Mouse (Mus musculus): ENCODE results near the gene Chst11. TPM values are rescaled to one million over a fixed set of nuclear protein-coding genes. Genes with fewer than 3 reads are reported as not detected.

Chst11 gene
- polyA plus RNA-seq, 1 experiment, result 5.2 TPM

DNA sequence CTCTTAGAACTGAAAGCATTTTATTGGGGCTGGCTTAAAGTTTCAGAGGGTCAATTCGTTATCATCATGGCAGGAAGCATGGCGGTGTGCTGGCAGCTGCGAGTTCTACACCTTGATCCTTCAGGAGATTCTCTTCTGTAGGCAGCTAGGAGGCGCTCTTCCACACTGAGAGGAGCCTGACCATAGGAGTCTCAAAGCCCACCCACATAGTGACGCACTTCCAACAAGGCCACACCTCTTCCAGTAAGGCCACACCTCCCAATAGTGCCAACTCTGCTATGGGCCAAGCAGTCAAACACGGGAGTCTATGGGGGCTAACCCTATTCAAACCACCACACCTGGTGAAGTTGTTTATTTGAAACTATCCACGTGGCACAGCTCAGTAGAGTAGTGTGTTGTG is 24.0 kb upstream of the Chst11 start:
- Histone ChIP-seq H3K9me3 (replicated peaks; ENCODE audit: control insufficient read depth, insufficient read depth, low read length, poor library complexity, severe bottlenecking) (no peaks in the 10 kb centered on the region), H3K9ac (ENCODE audit: low read depth, poor library complexity, severe bottlenecking) (no peak overlapping the region), H3K27me3 (ENCODE audit: control insufficient read depth, insufficient read depth, low read length, poor library complexity, severe bottlenecking) (no peaks in the 10 kb centered on the region), H3K36me3 (ENCODE audit: control insufficient read depth, insufficient read depth, low read length, poor library complexity, severe bottlenecking) (no peaks in the 10 kb centered on the region), H3K4me1 (ENCODE audit: control insufficient read depth, insufficient read depth, low read length) (no peaks in the 10 kb centered on the region), H3K4me3 (ENCODE audit: low read depth, low read length) (no peak overlapping the region), H3K27ac (ENCODE audit: insufficient read depth, low read length) (no peak overlapping the region)
- TF ChIP-seq POLR2A (IDR thresholded peaks at IDR 0.05; ENCODE audit: insufficient read depth, low read length) (no peak), EP300 (IDR thresholded peaks at IDR 0.05; ENCODE audit: insufficient read depth, low read depth, low read length) (no peak), CTCF (IDR thresholded peaks at IDR 0.05; ENCODE audit: low read depth, low read length) (peak; percentile 65)

DNA sequence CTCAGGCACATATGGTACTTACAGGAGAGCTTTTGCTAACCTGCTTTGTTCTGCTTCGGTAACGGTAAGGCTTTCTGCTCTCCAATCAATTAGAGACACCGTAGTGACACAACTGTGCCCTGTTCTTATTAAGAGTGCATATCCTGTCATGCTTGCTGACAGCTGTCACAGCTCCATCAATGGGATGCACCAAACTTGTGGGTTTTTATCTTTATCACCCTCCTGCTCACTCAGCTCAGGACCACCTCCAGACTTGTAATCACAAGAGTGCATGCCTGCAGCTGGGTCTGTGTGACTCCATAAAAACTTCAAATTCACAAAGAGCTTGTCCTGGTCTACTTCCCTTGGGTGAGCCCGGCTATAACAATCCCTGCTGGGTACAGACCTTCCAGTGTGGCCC is 23.3 kb upstream of the Chst11 start:
- Histone ChIP-seq H3K27ac (ENCODE audit: insufficient read depth, low read length) (no peak overlapping the region), H3K4me3 (ENCODE audit: low read depth, low read length) (no peak overlapping the region), H3K9ac (ENCODE audit: low read depth, poor library complexity, severe bottlenecking) (no peak overlapping the region), H3K36me3 (ENCODE audit: control insufficient read depth, insufficient read depth, low read length, poor library complexity, severe bottlenecking) (no peaks in the 10 kb centered on the region), H3K27me3 (ENCODE audit: control insufficient read depth, insufficient read depth, low read length, poor library complexity, severe bottlenecking) (no peaks in the 10 kb centered on the region), H3K9me3 (replicated peaks; ENCODE audit: control insufficient read depth, insufficient read depth, low read length, poor library complexity, severe bottlenecking) (no peaks in the 10 kb centered on the region), H3K4me1 (ENCODE audit: control insufficient read depth, insufficient read depth, low read length) (no peaks in the 10 kb centered on the region)
- TF ChIP-seq POLR2A (IDR thresholded peaks at IDR 0.05; ENCODE audit: insufficient read depth, low read length), result no peak
- no peak for TF ChIP-seq CTCF (IDR thresholded peaks at IDR 0.05; ENCODE audit: low read depth, low read length)
- TF ChIP-seq EP300 (IDR thresholded peaks at IDR 0.05; ENCODE audit: insufficient read depth, low read depth, low read length), result no peak

DNA sequence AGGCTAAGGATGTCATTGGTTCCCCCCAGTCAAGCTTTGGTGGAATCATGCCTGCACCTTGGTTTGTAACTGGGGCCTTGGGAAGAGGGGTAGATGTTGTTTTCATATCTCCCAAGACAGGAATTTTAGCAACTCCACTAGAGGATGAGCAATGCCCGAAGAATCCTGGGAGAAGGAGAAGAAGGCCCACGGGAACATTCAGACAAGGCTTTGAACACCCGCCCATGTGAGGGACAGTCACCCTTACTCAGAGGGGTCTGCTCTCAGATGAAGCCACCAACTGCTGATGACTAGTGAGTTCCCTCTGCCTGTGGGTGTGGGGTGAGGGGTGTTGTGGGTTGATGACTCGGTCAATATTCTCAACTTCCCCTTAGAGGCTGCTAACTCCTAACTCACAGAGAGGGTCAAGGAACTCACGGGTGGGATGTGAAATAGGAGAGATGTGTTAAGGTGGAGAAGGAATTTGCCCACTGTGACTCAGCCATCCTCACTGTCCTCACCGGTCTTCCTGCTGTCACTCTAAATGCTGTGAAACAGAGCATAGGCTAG is 22.8 kb upstream of the Chst11 start:
- Histone ChIP-seq H3K4me1 (ENCODE audit: control insufficient read depth, insufficient read depth, low read length) (no peaks in the 10 kb centered on the region), H3K27ac (ENCODE audit: insufficient read depth, low read length) (no peak overlapping the region), H3K27me3 (ENCODE audit: control insufficient read depth, insufficient read depth, low read length, poor library complexity, severe bottlenecking) (no peaks in the 10 kb centered on the region), H3K9me3 (replicated peaks; ENCODE audit: control insufficient read depth, insufficient read depth, low read length, poor library complexity, severe bottlenecking) (no peaks in the 10 kb centered on the region), H3K36me3 (ENCODE audit: control insufficient read depth, insufficient read depth, low read length, poor library complexity, severe bottlenecking) (no peaks in the 10 kb centered on the region), H3K9ac (ENCODE audit: low read depth, poor library complexity, severe bottlenecking) (no peak overlapping the region), H3K4me3 (ENCODE audit: low read depth, low read length) (no peak overlapping the region)
- TF ChIP-seq CTCF (IDR thresholded peaks at IDR 0.05; ENCODE audit: low read depth, low read length) (no peak), POLR2A (IDR thresholded peaks at IDR 0.05; ENCODE audit: insufficient read depth, low read length) (no peak)

DNA sequence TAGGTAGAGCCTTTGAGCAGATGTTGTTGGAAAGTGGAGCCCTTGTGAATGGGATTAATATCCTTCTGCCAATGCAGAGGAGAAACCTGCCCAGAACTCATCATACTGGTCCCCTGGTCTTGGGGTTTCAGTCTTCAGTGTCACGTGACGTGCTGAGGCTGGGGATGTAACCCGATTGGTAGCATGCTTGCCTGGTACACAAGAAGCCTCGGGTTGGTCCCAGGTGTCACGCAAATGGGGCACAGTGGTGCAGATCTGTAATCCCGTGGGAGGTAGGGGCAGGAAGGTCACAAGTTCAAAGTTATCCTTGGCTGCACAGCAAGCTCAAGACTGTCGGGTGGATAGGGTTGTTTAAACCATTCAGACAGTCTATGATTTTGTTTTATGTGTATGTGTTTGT is 20.8 kb upstream of the Chst11 start:
- no peak overlapping the region for H3K9ac ChIP-seq (ENCODE audit: low read depth, poor library complexity, severe bottlenecking)
- no peak overlapping the region for H3K4me3 ChIP-seq (ENCODE audit: low read depth, low read length)
- H3K27me3 ChIP-seq (ENCODE audit: control insufficient read depth, insufficient read depth, low read length, poor library complexity, severe bottlenecking), result no peaks in the 10 kb centered on the region
- no peak overlapping the region for H3K27ac ChIP-seq (ENCODE audit: insufficient read depth, low read length)
- no peaks in the 10 kb centered on the region for H3K4me1 ChIP-seq (ENCODE audit: control insufficient read depth, insufficient read depth, low read length)
- no peaks in the 10 kb centered on the region for H3K9me3 ChIP-seq (replicated peaks; ENCODE audit: control insufficient read depth, insufficient read depth, low read length, poor library complexity, severe bottlenecking)
- TF ChIP-seq EP300 (IDR thresholded peaks at IDR 0.05; ENCODE audit: insufficient read depth, low read depth, low read length) (no peak), CTCF (IDR thresholded peaks at IDR 0.05; ENCODE audit: low read depth, low read length) (no peak), POLR2A (IDR thresholded peaks at IDR 0.05; ENCODE audit: insufficient read depth, low read length) (no peak)
- no peaks in the 10 kb centered on the region for H3K36me3 ChIP-seq (ENCODE audit: control insufficient read depth, insufficient read depth, low read length, poor library complexity, severe bottlenecking)

DNA sequence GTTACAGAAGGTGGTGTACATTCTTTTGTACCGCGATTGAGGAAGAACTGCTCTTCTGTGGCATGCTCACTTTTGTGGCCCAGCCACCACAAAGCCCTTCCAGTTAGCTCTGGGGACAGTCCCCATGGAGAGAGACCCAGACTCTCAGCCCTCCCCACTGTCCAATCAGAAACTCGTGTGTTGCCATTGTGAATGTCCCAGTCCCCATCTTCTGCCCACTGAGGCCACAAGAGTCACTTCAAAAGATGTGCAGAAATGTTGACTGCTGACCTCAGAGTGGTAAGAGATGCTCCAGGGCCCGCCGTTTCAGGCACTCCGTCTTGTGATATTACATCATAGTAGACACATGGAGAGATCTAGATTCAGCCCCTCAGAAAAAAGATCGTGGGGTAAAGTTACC is 18.6 kb upstream of the Chst11 start:
- Histone ChIP-seq H3K9me3 (replicated peaks; ENCODE audit: control insufficient read depth, insufficient read depth, low read length, poor library complexity, severe bottlenecking) (no peaks in the 10 kb centered on the region), H3K36me3 (ENCODE audit: control insufficient read depth, insufficient read depth, low read length, poor library complexity, severe bottlenecking) (no peaks in the 10 kb centered on the region), H3K4me1 (ENCODE audit: control insufficient read depth, insufficient read depth, low read length) (no peaks in the 10 kb centered on the region), H3K4me3 (ENCODE audit: low read depth, low read length) (no peak overlapping the region), H3K27me3 (ENCODE audit: control insufficient read depth, insufficient read depth, low read length, poor library complexity, severe bottlenecking) (no peaks in the 10 kb centered on the region), H3K27ac (ENCODE audit: insufficient read depth, low read length) (no peak overlapping the region), H3K9ac (ENCODE audit: low read depth, poor library complexity, severe bottlenecking) (no peak overlapping the region)
- TF ChIP-seq EP300 (IDR thresholded peaks at IDR 0.05; ENCODE audit: insufficient read depth, low read depth, low read length) (no peak), CTCF (IDR thresholded peaks at IDR 0.05; ENCODE audit: low read depth, low read length) (no peak), POLR2A (IDR thresholded peaks at IDR 0.05; ENCODE audit: insufficient read depth, low read length) (no peak)

DNA sequence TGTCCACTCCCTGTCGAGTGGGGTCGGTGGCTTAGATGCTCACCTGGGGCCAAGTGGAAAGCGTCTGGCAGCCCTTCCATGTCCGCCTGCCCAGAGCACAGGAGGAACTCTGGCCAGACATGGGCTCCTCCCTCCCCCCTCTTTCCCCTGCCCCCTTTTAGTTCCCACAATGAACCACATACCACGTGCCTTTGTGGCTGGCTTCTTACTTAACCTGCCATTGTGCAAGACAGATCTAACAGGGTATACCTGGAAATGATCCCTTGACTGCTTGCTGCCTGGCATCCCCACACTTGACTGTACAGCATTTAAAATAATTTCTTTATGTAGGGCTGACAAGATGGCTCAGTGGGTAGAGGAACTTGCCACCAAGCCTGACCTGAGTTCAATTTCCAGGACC is 15.7 kb upstream of the Chst11 start:
- H3K9ac ChIP-seq (ENCODE audit: low read depth, poor library complexity, severe bottlenecking), result no peak overlapping the region
- TF ChIP-seq EP300 (IDR thresholded peaks at IDR 0.05; ENCODE audit: insufficient read depth, low read depth, low read length), result no peak
- TF ChIP-seq CTCF (IDR thresholded peaks at IDR 0.05; ENCODE audit: low read depth, low read length), result no peak
- no peak for TF ChIP-seq POLR2A (IDR thresholded peaks at IDR 0.05; ENCODE audit: insufficient read depth, low read length)
- H3K4me1 ChIP-seq (ENCODE audit: control insufficient read depth, insufficient read depth, low read length), result no peaks in the 10 kb centered on the region
- H3K4me3 ChIP-seq (ENCODE audit: low read depth, low read length), result no peak overlapping the region
- H3K9me3 ChIP-seq (replicated peaks; ENCODE audit: control insufficient read depth, insufficient read depth, low read length, poor library complexity, severe bottlenecking), result no peaks in the 10 kb centered on the region
- no peaks in the 10 kb centered on the region for H3K27me3 ChIP-seq (ENCODE audit: control insufficient read depth, insufficient read depth, low read length, poor library complexity, severe bottlenecking)
- H3K27ac ChIP-seq (ENCODE audit: insufficient read depth, low read length), result no peak overlapping the region
- no peaks in the 10 kb centered on the region for H3K36me3 ChIP-seq (ENCODE audit: control insufficient read depth, insufficient read depth, low read length, poor library complexity, severe bottlenecking)

Data from ES-Bruce4 (cell line).